Mouse (Mus musculus): ENCODE measurements around the gene Oasl2. TPM values are rescaled to one million over a fixed set of nuclear protein-coding genes. Genes with fewer than 3 reads are reported as not detected.

The Oasl2 gene
- polyA plus RNA-seq, 1 experiment from 2014 or later = 2.4 TPM

- no peak overlapping the region for H3K27ac ChIP-seq
- H3K9me3 ChIP-seq = no peaks in the 10 kb centered on the region
- H3K4me2 ChIP-seq = no peak overlapping the region
- WGBS = 94% methylated on average over 10 of the region's 10 CpGs
- H3K36me3 ChIP-seq (replicated peaks) = peaks cover 43% of the 10 kb centered on the region
- H3K4me3 ChIP-seq (replicated peaks) = no peak overlapping the region
- no peak overlapping the region for H3K9ac ChIP-seq
- H3K27me3 ChIP-seq = no peaks in the 10 kb centered on the region
- peaks cover 9% of the 10 kb centered on the region for H3K4me1 ChIP-seq
- ATAC-seq (ENCODE audit: low FRiP score) = no peak
Measured at GRCm38 (mm10) chr5:114945072-114945471, 48.3 kb downstream of the Oasl2 start.

GRCm38 (mm10) chr5:114948891-114949290, 52.2 kb downstream of the Oasl2 start:
- no peaks in the 10 kb centered on the region for H3K27me3 ChIP-seq
- H3K4me3 ChIP-seq (replicated peaks) = no peak overlapping the region
- H3K36me3 ChIP-seq (replicated peaks) = peaks cover 43% of the 10 kb centered on the region
- no peak overlapping the region for H3K9ac ChIP-seq
- H3K9me3 ChIP-seq = no peaks in the 10 kb centered on the region
- 81% methylated on average over 6 of the region's 6 CpGs for WGBS
- peaks cover 3% of the 10 kb centered on the region; the same call in 1 of the 2 replicates for H3K4me1 ChIP-seq
- ATAC-seq (ENCODE audit: low FRiP score) = no peak
- H3K4me2 ChIP-seq = no peak overlapping the region
- H3K27ac ChIP-seq = no peak overlapping the region

- Histone ChIP-seq H3K9me3 (no peaks in the 10 kb centered on the region), H3K36me3 (replicated peaks) (peaks cover 43% of the 10 kb centered on the region), H3K4me3 (replicated peaks) (no peak overlapping the region), H3K27me3 (no peaks in the 10 kb centered on the region), H3K27ac (no peak overlapping the region), H3K4me2 (no peak overlapping the region), H3K4me1 (peaks cover 3% of the 10 kb centered on the region; the same call in 1 of the 2 replicates), H3K9ac (no peak overlapping the region)
- no peak for ATAC-seq (ENCODE audit: low FRiP score)
- 64% methylated on average over 5 of the region's 5 CpGs for WGBS
Measured at GRCm38 (mm10) chr5:114949316-114949715, 52.6 kb downstream of the Oasl2 start.

- ATAC-seq (ENCODE audit: low FRiP score) = no peak
Measured at GRCm38 (mm10) chr5:114949812-114950211, 53.1 kb downstream of the Oasl2 start.

GRCm38 (mm10) chr5:114950669-114951068, 53.9 kb downstream of the Oasl2 start:
- no peak overlapping the region for H3K27ac ChIP-seq
- WGBS = 60% methylated on average over 12 of the region's 12 CpGs
- H3K36me3 ChIP-seq (replicated peaks) = peaks cover 42% of the 10 kb centered on the region
- no peak overlapping the region for H3K9ac ChIP-seq
- H3K27me3 ChIP-seq = no peaks in the 10 kb centered on the region
- H3K9me3 ChIP-seq = no peaks in the 10 kb centered on the region
- H3K4me3 ChIP-seq (replicated peaks) = no peak overlapping the region
- peaks cover 3% of the 10 kb centered on the region; the same call in 1 of the 2 replicates for H3K4me1 ChIP-seq
- ATAC-seq (ENCODE audit: low FRiP score) = no peak
- no peak overlapping the region for H3K4me2 ChIP-seq

More at GRCm38 (mm10) chr5:114949812-114950211, 53.1 kb downstream of the Oasl2 start:
- 89% methylated on average over 9 of the region's 9 CpGs for WGBS
- H3K27ac ChIP-seq = no peak overlapping the region
- H3K4me2 ChIP-seq = no peak overlapping the region
- H3K36me3 ChIP-seq (replicated peaks) = peaks cover 43% of the 10 kb centered on the region
- H3K9ac ChIP-seq = no peak overlapping the region
- no peaks in the 10 kb centered on the region for H3K9me3 ChIP-seq
- H3K4me1 ChIP-seq = peaks cover 3% of the 10 kb centered on the region; the same call in 1 of the 2 replicates
- H3K27me3 ChIP-seq = no peaks in the 10 kb centered on the region
- H3K4me3 ChIP-seq (replicated peaks) = no peak overlapping the region

- ATAC-seq (ENCODE audit: low FRiP score) = no peak
- no peak overlapping the region for H3K4me2 ChIP-seq
- 86% methylated on average over 21 of the region's 21 CpGs for WGBS
Measured at GRCm38 (mm10) chr5:114951279-114951880, 54.6 kb downstream of the Oasl2 start.

GRCm38 (mm10) chr5:114953326-114953725, 56.6 kb downstream of the Oasl2 start:
- Histone ChIP-seq H3K27ac (no peak overlapping the region), H3K27me3 (no peaks in the 10 kb centered on the region; the same call in 1 of the 2 replicates), H3K4me2 (no peak overlapping the region), H3K36me3 (replicated peaks) (peaks cover 16% of the 10 kb centered on the region), H3K4me3 (replicated peaks) (no peak overlapping the region), H3K9ac (no peak overlapping the region), H3K4me1 (peaks cover 3% of the 10 kb centered on the region; the same call in 1 of the 2 replicates), H3K9me3 (no peaks in the 10 kb centered on the region)
- WGBS = 86% methylated on average over 14 of the region's 14 CpGs
- no peak for ATAC-seq (ENCODE audit: low FRiP score)

More at GRCm38 (mm10) chr5:114951279-114951880, 54.6 kb downstream of the Oasl2 start:
- Histone ChIP-seq H3K4me3 (replicated peaks) (no peak overlapping the region), H3K36me3 (replicated peaks) (peaks cover 36% of the 10 kb centered on the region), H3K27me3 (no peaks in the 10 kb centered on the region), H3K9me3 (no peaks in the 10 kb centered on the region), H3K9ac (no peak overlapping the region), H3K4me1 (peaks cover 3% of the 10 kb centered on the region; the same call in 1 of the 2 replicates), H3K27ac (no peak overlapping the region)

- ATAC-seq (ENCODE audit: low FRiP score) = no peak
- Histone ChIP-seq H3K4me3 (replicated peaks) (no peak overlapping the region), H3K9me3 (no peaks in the 10 kb centered on the region), H3K4me2 (no peak overlapping the region), H3K27me3 (peaks cover 3% of the 10 kb centered on the region; the same call in 1 of the 2 replicates), H3K27ac (no peak overlapping the region), H3K4me1 (peaks cover 6% of the 10 kb centered on the region; the same call in 1 of the 2 replicates), H3K9ac (no peak overlapping the region), H3K36me3 (replicated peaks) (no peaks in the 10 kb centered on the region)
- WGBS = 83% methylated on average over 5 of the region's 5 CpGs
Measured at GRCm38 (mm10) chr5:114958069-114958468, 61.3 kb downstream of the Oasl2 start.

Small RNA genes within 50 kb of the gene (microRNA-seq; reads per million reads assigned to microRNA genes)
- 20.6 reads per million, percentile 34 among the genes with 10 or more reads in this experiment for gene Mir6240

Other genes starting within 250 kb of the Oasl2 start
- gene Trpv4, start 238.5 kb upstream of the Oasl2 start, polyA plus RNA-seq (2016; fragmentation: Nextera tagmentation; extraction: Ambion mirVana) = 0.67 and 0.69 TPM in 2 replicates
- gene Gltp, start 206.0 kb upstream of the Oasl2 start, polyA plus RNA-seq (2016; fragmentation: Nextera tagmentation; extraction: Ambion mirVana) = 66.2 and 73.5 TPM in 2 replicates
- 24.6 and 27.0 TPM in 2 replicates for gene Tchp, start 189.2 kb upstream of the Oasl2 start, polyA plus RNA-seq (2016; fragmentation: Nextera tagmentation; extraction: Ambion mirVana)
- 60.4 and 61.1 TPM in 2 replicates for gene Ankrd13a, start 122.3 kb upstream of the Oasl2 start, polyA plus RNA-seq (2016; fragmentation: Nextera tagmentation; extraction: Ambion mirVana)
- 43.0 and 50.4 TPM in 2 replicates for gene Git2, start 121.4 kb upstream of the Oasl2 start, polyA plus RNA-seq (2016; fragmentation: Nextera tagmentation; extraction: Ambion mirVana)
- gene 1500011B03Rik, start 73.5 kb upstream of the Oasl2 start, polyA plus RNA-seq (2016; fragmentation: Nextera tagmentation; extraction: Ambion mirVana) = 160 and 163 TPM in 2 replicates
- gene 4930519G04Rik, start 43.3 kb upstream of the Oasl2 start, polyA plus RNA-seq (2016; fragmentation: Nextera tagmentation; extraction: Ambion mirVana) = not detected in 2 replicates
- 0.54 and 0.61 TPM in 2 replicates for gene Gm9936, start 38.3 kb upstream of the Oasl2 start, polyA plus RNA-seq (2016; fragmentation: Nextera tagmentation; extraction: Ambion mirVana)
- gene Oasl1, start 26.3 kb downstream of the Oasl2 start, polyA plus RNA-seq (2016; fragmentation: Nextera tagmentation; extraction: Ambion mirVana) = 0.26 TPM in 1 of 2 replicates, not detected in the other
- 57.9 and 61.0 TPM in 2 replicates for gene 2210016L21Rik, start 45.2 kb downstream of the Oasl2 start, polyA plus RNA-seq (2016; fragmentation: Nextera tagmentation; extraction: Ambion mirVana)
- gene Hnf1a, start 74.2 kb downstream of the Oasl2 start, polyA plus RNA-seq (2016; fragmentation: Nextera tagmentation; extraction: Ambion mirVana) = not detected in 2 replicates
- 13.8 and 19.1 TPM in 2 replicates for gene Sppl3, start 114.2 kb downstream of the Oasl2 start, polyA plus RNA-seq (2016; fragmentation: Nextera tagmentation; extraction: Ambion mirVana)
- 26.1 and 29.4 TPM in 2 replicates for gene Gm10401, start 201.4 kb downstream of the Oasl2 start, polyA plus RNA-seq (2016; fragmentation: Nextera tagmentation; extraction: Ambion mirVana)
- 32.7 and 33.0 TPM in 2 replicates for gene Acads, start 222.4 kb downstream of the Oasl2 start, polyA plus RNA-seq (2016; fragmentation: Nextera tagmentation; extraction: Ambion mirVana)
- gene Unc119b, start 238.0 kb downstream of the Oasl2 start, polyA plus RNA-seq (2016; fragmentation: Nextera tagmentation; extraction: Ambion mirVana) = 68.6 and 69.8 TPM in 2 replicates

All from forebrain, embryonic 12.5 days (tissue).